Mouse (Mus musculus) kidney, adult 2 months (tissue): Measurements from ENCODE around the gene Pgs1. TPM values are rescaled to one million over a fixed set of nuclear protein-coding genes. Genes with fewer than 3 reads are reported as not detected.
A peak's percentile ranks its signal among the peaks of the same experiment; 100 is the strongest.

Source experiments
- DNase-seq: peaks from one replicate; pipeline ENCODE4 v3.0.0; 2021
- H3K27ac ChIP-seq: fragments of 200-500 bp; 2 replicates; pipeline ENCODE4 v1.5.1; 2012; ENCODE audit warnings: low read depth, low read length, control low read depth, inconsistent platforms; ENCODE audit not compliant: insufficient read depth
- H3K27me3 ChIP-seq: fragments of 200-500 bp; replicated peaks from 2 replicates; pipeline ENCODE4 v1.6.1; 2012; ENCODE audit warnings: mild to moderate bottlenecking, moderate library complexity, low read length, inconsistent platforms; ENCODE audit not compliant: control insufficient read depth, insufficient read depth
- H3K36me3 ChIP-seq: fragments of 200-500 bp; 2 replicates; pipeline ENCODE4 v1.6.1; 2012; ENCODE audit warnings: mild to moderate bottlenecking, moderate library complexity, low read length, inconsistent platforms; ENCODE audit not compliant: control insufficient read depth, insufficient read depth
- H3K4me1 ChIP-seq: fragments of 200-500 bp; 2 replicates; pipeline ENCODE4 v1.6.1; 2011; ENCODE audit warnings: low read length; ENCODE audit not compliant: control insufficient read depth, insufficient read depth
- H3K4me3 ChIP-seq: fragments of 200-500 bp; 2 replicates; pipeline ENCODE4 v1.5.1; 2011; ENCODE audit warnings: mild to moderate bottlenecking, low read depth, low read length, control low read depth; ENCODE audit not compliant: insufficient read depth
- CTCF ChIP-seq: fragments of 200-500 bp; conservative IDR thresholded peaks from 2 replicates; pipeline ENCODE4 v1.5.1; 2011; ENCODE audit warnings: low read depth, mild to moderate bottlenecking, control low read depth, low read length, moderate library complexity, mixed read lengths; ENCODE audit not compliant: insufficient read depth, insufficient read length
- POLR2A ChIP-seq: fragments of 200-500 bp; IDR thresholded peaks from one replicate; pipeline ENCODE4 v1.6.1; 2011; ENCODE audit warnings: low read depth, low read length, control low read depth
- WGBS: fragments of 180-500 bp; shearing (Covaris S2); methylation state at CpG from one replicate; pipeline ENCODE4 v1.1.7; 2018; 5-methylcytosine and 5-hydroxymethylcytosine counted together
- polyA plus RNA-seq: library from polyadenylated mRNA; depleted of rRNA; stranded (reverse); fragments of >200 nt; gene quantifications from 2 replicates; pipeline ENCODE4 v1.2.3, GENCODE M21; 2012

The Pgs1 gene
- polyA plus RNA-seq, 1 experiment = 29.7 TPM

DNA sequence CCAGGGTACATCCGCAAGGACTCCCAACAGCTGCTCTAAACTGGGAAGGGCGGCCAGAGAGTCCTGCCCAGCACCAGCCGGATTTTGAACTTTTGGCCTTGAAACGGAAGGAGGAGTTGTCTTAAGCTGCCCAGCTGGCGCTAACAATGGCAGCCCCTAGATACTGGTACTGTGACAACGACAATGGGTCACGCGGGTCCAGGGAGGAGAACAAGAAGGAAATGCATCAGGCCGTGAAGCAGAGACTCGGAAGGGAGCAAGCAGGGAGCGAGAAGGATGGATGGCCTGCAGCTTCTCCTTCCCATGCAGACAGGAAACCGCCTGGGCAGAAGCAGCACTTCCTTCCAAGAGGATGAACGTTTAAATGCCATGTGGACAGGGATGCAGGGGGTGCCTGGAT is 30.5 kb upstream of the Pgs1 start:
- Histone ChIP-seq H3K36me3 (no peaks in the 10 kb centered on the region), H3K27me3 (no peaks in the 10 kb centered on the region), H3K27ac (peak overlapping the region; percentile 37; the same call in 1 of the 2 replicates), H3K4me1 (peaks cover 6% of the 10 kb centered on the region; the same call in 1 of the 2 replicates), H3K4me3 (no peak overlapping the region)
- TF ChIP-seq POLR2A (no peak), CTCF (no peak)
- WGBS = 48% methylated on average over 13 of the region's 13 CpGs
- DNase-seq = peak; percentile 68

DNA sequence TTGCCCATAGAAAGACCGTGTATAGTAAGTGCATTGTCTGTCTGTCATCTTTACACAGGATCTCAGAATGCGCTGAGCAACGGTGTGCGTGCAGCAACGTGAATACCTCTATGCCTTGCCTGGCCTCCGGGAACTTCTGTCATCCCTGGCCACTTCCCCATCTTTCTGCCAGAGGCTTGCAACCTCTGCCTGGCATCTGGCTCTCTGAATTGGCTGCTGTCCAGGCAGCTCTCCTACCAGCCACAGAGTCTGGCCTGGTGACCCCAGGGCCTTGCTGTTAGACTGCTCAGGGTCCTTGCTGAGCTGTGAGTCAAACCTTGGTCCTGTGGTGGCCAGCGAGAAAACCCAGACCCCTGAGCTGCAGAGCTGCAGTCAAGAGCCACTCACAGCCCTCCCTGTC is 27.9 kb upstream of the Pgs1 start:
- H3K4me1 ChIP-seq = peaks cover 14% of the 10 kb centered on the region; the same call in 1 of the 2 replicates
- no peaks in the 10 kb centered on the region for H3K27me3 ChIP-seq
- TF ChIP-seq POLR2A (no peak), CTCF (no peak)
- no peak overlapping the region for H3K27ac ChIP-seq
- WGBS = 67% methylated on average over 7 of the region's 7 CpGs
- no peak overlapping the region for H3K4me3 ChIP-seq
- no peaks in the 10 kb centered on the region for H3K36me3 ChIP-seq
- peak; percentile 63 for DNase-seq

- Histone ChIP-seq H3K27ac (no peak overlapping the region), H3K36me3 (no peaks in the 10 kb centered on the region), H3K4me3 (no peak overlapping the region), H3K4me1 (peaks cover 15% of the 10 kb centered on the region; the same call in 1 of the 2 replicates), H3K27me3 (no peaks in the 10 kb centered on the region)
- WGBS = 93% methylated on average over 4 of the region's 4 CpGs
- no peak for DNase-seq
- TF ChIP-seq CTCF (no peak), POLR2A (no peak)
These were observed 26.9 kb upstream of the Pgs1 start for GRCm38 (mm10) chr11:117959166-117959565.

DNA sequence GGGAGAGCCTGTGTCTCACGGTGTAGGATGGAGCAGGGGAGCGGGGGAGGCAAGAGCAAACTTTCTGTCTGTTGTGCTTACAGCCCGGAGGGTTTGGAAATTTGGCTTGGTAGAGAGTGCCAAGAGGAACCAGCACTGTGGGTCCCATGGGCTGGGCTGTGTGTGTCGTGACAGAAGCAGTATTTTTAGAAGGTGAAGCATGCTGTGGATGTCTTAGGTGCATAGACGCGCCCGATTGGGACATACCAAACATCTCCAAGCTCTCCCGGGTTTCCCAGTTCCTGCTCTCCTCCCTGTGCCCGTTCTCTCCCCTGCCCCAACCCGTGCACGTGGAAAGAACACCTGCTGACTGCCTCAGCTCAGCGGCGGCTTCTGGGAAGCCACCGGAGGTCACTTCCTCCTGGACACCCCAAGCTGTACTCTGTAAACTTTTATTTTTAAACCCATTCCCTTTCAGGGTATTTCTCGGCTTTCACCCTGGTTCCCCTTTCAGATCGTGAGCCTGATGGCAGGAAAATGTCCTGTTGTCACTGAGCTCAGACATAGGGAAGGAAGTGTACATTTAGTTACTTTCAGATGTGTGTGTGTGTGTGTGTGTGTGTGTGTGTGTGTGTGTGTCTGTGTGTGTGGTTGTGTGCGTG is 26.2 kb upstream of the Pgs1 start:
- H3K4me1 ChIP-seq = peaks cover 20% of the 10 kb centered on the region; the same call in 1 of the 2 replicates
- TF ChIP-seq POLR2A = no peak
- TF ChIP-seq CTCF = no peak
- peak; percentile 44 for DNase-seq
- no peak overlapping the region for H3K27ac ChIP-seq
- H3K36me3 ChIP-seq = no peaks in the 10 kb centered on the region
- no peaks in the 10 kb centered on the region for H3K27me3 ChIP-seq
- no peak overlapping the region for H3K4me3 ChIP-seq
- 37% methylated on average over 17 of the region's 17 CpGs for WGBS

DNA sequence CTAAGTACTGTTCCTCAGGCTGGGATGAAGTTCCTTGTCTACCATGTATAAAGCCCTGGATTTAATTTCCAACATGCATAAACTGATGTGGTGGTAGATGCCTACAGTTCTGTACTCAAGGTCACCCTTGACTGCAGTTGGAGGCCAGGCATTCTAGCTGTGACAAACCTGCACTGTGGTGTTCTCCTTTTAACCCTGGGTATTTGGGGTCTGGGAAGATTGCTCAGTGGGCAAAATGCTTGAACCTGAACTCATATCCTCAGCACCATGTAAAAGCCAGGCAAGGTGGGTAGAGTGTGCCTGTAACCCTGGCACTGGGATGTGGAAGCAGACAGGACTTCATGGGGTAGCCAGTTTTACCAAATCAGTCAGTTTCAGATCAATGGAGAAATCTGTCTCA is 25.5 kb upstream of the Pgs1 start:
- no peak for DNase-seq
- peaks cover 20% of the 10 kb centered on the region; the same call in 1 of the 2 replicates for H3K4me1 ChIP-seq
- no peak for TF ChIP-seq POLR2A
- TF ChIP-seq CTCF = no peak
- no peaks in the 10 kb centered on the region for H3K27me3 ChIP-seq
- no peak overlapping the region for H3K27ac ChIP-seq
- H3K36me3 ChIP-seq = no peaks in the 10 kb centered on the region
- no peak overlapping the region for H3K4me3 ChIP-seq

DNA sequence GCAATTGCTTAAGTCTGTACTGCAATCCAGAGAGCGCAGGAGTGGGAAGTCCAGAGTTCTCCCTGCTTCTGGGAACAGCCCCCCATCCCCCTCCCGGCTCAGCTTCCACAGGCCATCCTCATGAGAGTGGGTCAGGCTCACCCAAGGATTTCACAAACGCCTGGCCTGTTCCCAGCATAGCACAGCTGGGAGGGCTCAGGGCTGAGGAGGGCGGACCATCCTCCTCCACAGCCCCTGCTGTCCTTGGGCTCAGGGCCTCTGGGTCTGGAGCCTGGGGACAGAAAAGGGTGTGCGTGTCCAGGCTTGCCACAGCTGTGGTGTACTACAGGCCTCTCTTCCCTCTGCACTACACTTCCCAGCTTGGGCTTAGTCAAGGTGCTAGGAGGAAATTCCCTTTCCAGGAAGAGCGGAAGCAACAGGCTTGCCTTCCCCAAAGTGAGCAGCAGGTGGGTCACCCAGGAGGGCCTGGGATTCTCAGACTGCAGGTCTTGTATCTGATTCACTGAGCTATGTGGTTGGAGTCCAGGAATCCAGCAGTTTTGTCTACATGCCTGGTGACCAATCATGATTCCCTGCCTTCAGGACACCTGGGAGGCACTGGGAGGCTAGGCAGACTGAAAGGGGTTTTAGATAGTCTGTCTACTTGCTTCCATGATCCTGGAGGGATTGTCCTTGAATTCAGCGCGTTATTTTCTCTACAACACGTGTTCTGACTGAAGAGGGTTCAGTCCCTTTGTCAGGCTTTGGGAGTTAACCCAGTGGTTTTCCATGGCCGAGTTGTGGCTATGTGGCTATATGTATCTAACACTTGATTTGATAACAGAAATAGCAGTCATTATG is 23.6 kb upstream of the Pgs1 start:
- H3K27ac ChIP-seq = peak overlapping the region; percentile 41

DNA sequence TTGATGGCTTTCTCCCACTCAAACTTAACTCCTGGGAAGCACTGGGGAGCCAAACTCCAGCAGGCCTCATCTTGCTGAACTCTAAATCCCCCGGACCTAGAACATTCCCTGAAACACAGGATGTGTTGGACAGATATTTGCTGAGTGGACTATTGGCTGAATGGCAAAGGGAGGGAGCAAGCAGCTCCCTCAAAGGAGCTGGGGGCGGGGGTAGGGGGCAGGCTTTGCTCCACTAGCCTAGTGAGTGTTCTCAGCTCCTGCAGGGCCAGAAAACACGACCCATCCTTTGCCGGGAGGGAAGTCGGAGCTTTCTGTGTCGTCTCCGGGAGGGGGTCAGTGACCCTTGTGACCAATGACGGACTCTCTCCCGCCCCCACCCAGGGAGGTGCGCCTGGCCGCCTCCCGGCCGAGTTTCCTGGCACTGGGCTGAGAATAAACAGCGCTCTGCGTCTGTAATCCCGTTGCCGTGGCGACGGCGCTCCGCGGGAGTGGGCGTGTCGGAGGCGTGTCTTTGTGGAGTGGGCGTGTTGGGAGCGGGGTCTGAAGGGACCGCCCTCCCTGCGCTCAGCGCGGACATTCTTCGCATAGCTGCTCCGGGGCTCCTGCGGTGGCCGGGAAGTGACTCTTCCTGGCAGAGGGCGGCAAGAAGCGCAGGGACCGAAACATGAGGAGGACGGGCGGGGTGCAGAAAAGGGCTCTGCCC is 22.9 kb upstream of the Pgs1 start:
- Histone ChIP-seq H3K27me3 (no peaks in the 10 kb centered on the region), H3K36me3 (no peaks in the 10 kb centered on the region), H3K4me3 (peak overlapping the region; percentile 48), H3K4me1 (peaks cover 20% of the 10 kb centered on the region; the same call in 1 of the 2 replicates), H3K27ac (peak overlapping the region; percentile 90)
- WGBS = 1% methylated on average over 40 of the region's 40 CpGs
- peak; percentile 99 for DNase-seq
- TF ChIP-seq CTCF (0 out of 2 replicates have a peak, but pooled peaks have one; percentile 3), POLR2A (peak; percentile 36)

More for the DNA sequence above, 23.6 kb upstream of the Pgs1 start:
- 52% methylated on average over 10 of the region's 10 CpGs for WGBS
- Histone ChIP-seq H3K27me3 (no peaks in the 10 kb centered on the region), H3K36me3 (no peaks in the 10 kb centered on the region), H3K4me1 (peaks cover 20% of the 10 kb centered on the region; the same call in 1 of the 2 replicates), H3K4me3 (no peak overlapping the region)
- peak; percentile 87 for DNase-seq
- TF ChIP-seq CTCF = no peak
- TF ChIP-seq POLR2A = no peak
